Mouse (Mus musculus) right cerebral cortex, postnatal 10 days (tissue): Measurements from ENCODE around the gene 2010300C02Rik.

Experiments
- DNase-seq, 2 experiments: peaks; one replicate each; pipeline ENCODE4 v3.0.0; 2021; ENCODE audit warnings: low spot score in 2 of 2

Gene 2010300C02Rik

DNA sequence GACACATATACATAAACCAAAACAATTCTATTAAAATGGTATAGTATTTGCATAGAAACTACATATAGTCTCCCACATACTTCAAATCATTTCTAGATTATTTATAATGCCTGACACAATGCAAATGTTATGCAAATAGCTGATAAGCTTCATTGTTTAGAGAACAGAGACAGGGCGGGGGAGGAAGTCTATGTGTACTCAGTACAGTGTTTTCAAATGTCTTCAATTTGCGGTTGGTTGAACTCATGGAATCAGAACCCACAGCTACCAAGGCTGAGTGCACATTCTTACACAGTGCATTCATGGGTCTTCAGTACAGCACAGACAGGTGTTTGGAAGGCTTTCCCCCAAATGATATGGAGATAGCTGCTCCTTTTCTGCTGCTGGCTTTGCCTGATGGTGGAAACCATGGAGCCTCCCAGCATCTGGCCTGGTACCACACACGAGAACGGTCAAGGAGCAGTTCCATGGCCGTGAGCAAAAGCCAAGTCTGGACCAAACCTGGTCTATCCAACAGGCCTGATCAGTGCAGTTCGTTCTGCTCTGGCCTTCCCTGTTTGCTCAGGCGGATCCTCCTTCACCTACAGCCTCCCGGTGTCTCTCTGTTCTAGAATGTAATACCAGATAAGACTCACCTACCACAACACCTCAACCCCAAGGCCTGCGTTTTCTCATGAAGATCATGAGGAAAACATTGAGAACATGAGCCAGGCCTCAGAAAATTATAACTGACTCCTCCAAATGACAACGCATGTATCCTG lies 8.1 kb downstream of the 2010300C02Rik start:
- no peak for DNase-seq

DNA sequence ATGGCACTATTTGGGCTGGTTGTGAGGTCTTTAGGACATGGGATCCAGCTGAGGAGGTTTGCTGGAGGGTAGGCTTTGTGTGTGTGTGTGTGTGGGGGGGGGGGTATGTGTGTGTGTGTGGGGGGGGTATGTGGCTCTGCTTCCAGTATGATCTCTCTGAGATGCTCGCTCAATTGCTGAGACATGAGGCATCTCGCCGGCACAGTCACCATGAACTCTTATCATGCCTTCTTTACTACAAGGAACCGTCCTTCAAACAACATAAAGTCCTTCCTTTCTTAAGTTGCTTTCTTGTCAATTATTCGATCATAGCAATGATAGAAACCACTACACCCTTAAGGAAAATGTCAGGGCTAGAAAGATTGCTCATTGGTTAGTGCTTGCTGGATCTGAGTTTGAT lies 8.8 kb downstream of the 2010300C02Rik start:
- no peak for DNase-seq

GRCm38 (mm10) chr1:37709736-37710135 lies 10.1 kb downstream of the 2010300C02Rik start:
- DNase-seq = no peak

GRCm38 (mm10) chr1:37708270-37708955 lies 11.5 kb downstream of the 2010300C02Rik start:
- DNase-seq = no peak

DNA sequence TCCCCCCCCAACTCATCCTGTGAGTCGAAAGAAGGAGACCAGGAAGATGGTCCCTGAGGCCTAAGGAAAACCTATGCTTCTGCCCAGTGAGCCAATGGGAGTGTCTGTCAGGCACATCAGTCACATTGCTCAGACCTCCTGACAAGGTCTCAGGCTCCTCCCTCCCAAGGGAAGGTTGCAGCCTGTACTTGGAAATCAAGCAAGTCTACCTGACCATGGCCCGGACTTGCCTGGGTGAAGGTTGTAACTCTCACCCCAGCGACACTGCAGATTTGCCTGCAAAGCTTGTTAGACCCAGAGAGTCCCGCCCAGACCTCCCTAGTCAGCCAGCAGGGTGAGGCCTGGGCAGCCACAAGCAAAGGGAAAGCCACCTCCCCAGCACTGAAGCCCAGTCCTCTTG lies 17.6 kb downstream of the 2010300C02Rik start:
- DNase-seq = no peak

DNA sequence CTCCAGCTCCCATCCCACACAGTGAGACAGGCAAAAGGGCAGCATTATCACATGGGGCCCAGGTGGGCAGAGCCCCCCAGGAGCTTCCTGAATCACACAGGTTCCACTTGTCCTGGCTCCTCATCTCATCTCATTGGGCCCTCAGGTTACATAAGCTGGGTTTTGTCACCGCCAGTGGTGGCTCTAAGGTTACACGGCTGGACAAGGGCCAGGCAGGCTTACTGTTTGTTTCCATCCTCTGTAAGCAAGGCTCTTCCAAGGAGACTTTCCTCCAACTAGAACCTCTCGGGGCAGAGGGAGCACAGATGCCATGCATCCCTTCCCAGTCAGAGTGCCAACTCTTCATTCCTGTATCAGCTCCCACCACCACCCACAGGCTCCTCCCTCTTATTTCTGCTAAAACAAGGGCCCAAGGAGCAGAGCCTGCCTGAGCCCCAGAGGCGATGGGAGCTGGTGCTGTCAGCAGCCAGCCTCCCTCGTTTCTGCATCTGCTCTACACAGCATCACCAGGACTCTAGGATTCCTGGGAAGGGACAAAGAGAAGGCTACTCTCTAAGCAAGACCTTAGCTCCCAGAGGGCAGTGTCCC lies 20.9 kb downstream of the 2010300C02Rik start:
- DNase-seq = no peak

DNA sequence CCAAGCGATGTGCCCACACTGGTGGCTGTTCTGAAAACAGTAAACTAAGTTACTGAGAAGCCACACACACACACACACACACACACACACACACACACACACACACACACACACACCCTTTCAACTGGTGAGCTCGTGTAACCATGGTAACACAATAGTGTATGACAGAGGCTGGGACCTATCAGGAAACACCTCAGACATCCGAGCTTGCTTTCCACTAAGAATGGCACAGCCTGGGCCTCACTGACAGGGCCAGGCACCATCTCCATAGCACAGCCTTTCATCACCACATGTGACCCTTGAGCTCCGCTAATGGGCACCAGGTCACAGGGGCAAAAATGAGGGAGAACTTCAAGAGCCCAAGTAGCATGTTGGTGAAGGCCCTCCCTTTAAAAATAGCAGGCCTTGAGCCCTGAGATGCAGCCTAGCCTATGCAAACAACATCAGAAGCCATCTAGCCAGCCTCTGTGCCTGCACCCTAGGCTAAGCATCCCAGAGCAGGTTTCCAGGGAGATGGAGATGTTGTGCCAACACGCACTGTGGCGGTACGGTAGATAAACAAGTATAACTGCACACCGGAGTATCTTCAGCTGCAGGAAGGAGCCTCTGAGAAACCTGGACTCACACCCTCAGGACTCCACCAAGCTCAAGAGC lies 21.6 kb downstream of the 2010300C02Rik start:
- DNase-seq = no peak

GRCm38 (mm10) chr1:37696918-37697317 lies 23.0 kb downstream of the 2010300C02Rik start:
- peak; percentile 75 to 78 for DNase-seq

DNA sequence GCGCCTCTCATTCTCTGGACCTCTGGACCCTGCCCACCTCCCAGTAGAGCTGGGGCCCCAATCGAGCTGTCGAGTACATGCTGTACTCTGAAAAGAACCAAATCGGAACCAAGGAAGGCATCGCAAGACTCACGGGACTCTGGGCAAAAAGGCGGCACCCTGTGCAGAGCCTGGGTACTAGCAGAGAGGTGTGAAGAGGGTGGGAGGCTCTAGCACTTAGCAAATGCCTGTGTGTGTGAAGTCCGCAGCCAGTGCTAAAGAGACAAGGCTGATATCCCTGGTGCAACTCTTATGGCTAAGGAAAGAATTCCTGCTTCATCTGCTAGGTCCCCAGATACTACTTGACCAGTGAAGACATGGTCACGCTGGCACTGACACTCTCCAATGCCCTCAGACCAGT lies 24.2 kb downstream of the 2010300C02Rik start:
- no peak for DNase-seq

DNA sequence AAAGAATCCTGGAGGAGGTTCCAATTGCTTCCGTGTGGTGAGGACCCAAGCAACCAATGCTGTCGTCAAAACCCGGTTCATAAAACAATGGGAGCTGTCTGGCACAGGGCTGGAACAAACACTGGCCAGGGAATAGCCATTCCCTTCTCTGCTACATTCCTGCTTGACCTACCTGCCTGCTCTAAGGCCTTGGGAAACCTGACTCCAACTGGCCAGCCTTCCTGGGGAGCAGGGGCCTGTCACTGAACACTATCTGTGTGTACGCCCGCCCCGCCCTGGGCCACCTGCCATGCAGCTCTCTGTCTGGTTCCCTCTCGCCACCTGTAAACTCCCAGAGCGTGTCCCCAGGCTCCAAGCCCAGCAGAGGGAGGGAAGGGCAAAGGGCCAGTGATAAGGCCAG lies 25.5 kb downstream of the 2010300C02Rik start:
- no peak for DNase-seq

- no peak for DNase-seq
These were observed 28.7 kb downstream of the 2010300C02Rik start for GRCm38 (mm10) chr1:37691179-37691578.

- DNase-seq = no peak
These were observed 29.2 kb downstream of the 2010300C02Rik start for GRCm38 (mm10) chr1:37690665-37691064.

GRCm38 (mm10) chr1:37689730-37690129 lies 30.2 kb downstream of the 2010300C02Rik start:
- DNase-seq = no peak

DNA sequence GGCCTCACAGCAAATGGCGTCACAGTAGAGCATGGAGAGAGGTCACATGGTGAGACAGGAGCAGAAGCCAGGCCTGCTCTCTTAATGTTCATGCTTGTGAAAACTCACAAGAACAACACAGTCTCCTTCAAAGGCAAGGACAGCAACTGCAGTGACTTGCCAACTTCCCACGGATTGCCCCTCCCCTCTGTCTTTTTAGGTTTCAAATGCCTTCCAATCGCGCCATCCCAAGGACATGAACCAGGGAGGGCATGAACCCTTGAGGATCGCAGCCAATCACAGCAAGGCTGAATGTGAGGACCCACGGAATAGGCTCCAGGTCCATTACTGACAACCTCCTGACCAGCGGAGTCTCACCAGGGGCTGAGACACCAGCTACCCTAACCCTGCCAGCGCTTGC lies 31.5 kb downstream of the 2010300C02Rik start:
- no peak for DNase-seq

DNA sequence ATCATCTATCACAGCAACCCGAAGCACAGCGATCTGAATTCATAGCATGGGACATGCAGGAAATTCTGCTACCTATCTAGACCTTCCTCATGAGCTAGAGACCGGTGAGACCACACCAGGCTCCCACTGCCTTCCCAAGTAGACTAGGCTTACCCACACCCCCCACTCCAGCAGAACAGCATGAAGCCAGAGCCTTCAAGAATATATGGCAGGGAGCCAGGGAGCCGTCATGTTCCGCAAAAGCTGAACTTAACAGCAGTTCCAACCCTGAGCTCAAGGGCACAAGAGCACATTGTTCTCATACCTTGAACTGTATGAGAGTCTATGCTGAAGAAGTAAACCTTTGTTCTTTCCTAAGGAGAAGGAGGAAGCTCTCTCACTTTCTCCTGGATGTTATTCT lies 32.4 kb downstream of the 2010300C02Rik start:
- DNase-seq = peak in 1 of 2 experiments; percentile 61

DNA sequence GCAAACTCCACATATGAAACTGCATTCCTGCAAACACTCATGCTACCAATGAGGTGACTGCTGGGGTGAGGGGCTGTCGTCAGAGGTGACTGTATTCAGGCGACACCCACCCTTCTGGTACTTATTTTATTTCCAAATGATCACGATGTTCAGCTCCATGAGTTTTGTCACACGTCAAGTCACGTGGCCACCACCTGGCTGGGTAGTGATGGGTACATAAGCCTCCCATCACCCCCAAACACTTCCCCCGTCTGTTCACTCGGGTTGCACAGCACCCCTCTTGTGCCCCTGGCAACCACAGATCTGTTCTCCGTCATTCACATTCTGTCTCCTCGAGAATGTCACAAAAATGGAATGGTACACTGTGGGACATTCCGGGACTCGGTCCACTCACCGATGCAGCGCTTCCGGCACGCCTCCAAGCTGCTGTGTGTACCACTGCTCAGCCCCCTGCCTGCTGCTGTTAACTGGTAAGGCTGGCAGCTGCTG lies 32.9 kb downstream of the 2010300C02Rik start:
- peak; percentile 54 to 76 for DNase-seq

DNA sequence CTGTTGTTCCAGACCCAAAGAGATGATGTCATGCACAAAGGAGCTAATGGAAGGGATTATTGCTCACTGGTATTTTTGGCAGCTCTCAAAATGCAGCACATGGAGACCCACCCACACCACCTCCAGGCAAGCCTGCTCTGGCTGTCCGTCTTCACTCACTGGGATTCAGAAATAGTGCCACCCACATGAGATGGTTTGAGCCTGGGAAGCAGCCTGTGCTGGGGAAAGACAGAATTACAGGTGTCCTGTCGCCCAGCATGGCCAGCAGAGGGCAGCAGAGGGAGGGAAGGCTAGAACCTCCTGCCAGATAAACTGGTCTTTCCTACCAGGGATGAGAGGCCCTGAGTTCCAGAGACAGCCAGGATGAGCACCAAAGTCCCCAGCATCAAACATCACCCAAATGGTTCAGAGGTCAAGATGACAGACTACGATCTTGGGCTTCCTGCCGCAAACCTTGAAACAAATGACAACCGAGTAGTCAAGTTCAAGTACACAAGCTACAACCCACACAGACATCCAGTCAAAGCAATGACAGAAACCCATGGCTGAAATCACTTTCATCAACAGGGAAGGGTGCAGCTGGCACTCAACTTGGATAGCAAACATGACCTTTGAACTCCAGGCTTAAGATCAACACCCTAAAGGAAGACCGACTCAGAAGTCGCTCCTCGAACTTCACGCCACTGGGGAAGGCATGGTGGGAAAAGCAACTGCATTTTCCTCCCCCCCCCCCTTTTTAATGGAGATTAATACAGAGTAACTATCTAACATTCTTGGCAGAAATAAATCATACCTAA lies 41.4 kb downstream of the 2010300C02Rik start:
- DNase-seq = peak; percentile 92 to 93

- no peak for DNase-seq
These were observed 42.8 kb downstream of the 2010300C02Rik start for GRCm38 (mm10) chr1:37676967-37677512.

DNA sequence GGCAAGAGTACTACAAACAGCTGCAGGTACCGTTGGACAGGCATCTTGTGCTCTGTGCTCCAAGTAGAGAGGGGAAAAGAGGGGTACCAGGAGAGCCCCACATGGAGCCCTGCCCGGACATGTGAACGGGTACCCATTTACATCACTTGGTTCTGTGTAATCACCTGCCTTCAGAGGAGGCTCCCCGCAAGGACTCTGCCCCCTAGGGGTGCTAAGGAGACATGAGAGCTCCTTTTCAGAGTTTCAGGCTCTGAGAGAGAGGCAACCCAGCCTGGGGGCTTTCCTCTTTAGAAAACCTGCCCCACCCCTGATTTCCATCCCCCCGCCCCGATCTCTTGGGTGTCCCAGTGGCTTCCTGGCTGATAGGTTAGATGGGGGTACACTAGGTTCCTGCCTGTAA lies 44.4 kb downstream of the 2010300C02Rik start:
- DNase-seq = no peak

DNA sequence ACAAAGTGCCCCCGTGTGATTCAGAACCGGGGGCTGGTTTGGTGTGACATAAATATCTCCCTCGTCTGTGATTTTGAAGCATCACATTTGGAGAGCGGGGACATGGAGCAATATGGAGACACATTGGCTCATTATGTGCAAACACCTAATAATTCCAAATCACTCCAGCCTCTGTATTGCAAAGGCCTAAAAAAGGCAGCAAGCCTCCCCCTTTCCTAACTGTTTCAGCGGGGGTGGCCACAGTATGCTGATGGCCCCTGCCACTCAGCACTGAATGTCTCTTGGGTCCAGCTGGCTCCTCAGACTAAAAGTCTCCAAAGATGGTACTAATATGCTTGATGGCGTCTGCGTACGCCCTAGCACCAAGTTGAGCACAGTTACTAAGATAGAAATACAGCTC lies 45.6 kb downstream of the 2010300C02Rik start:
- no peak for DNase-seq

GRCm38 (mm10) chr1:37671316-37671715 lies 48.6 kb downstream of the 2010300C02Rik start:
- no peak for DNase-seq
